Mouse (Mus musculus) embryonic fibroblast, embryonic 13.5 days (primary cell): ENCODE data around the gene Nek4. TPM values are rescaled to one million over a fixed set of nuclear protein-coding genes. Genes with fewer than 3 reads are reported as not detected.

ENCODE experiments used
- H3K27ac ChIP-seq: 2 replicates; pipeline ENCODE4 v1.5.1; 2012; ENCODE audit warnings: low read length, control low read depth, inconsistent platforms; ENCODE audit not compliant: insufficient read depth
- H3K4me1 ChIP-seq: 2 replicates; pipeline ENCODE4 v1.6.1; 2011; ENCODE audit warnings: low read length; ENCODE audit not compliant: control insufficient read depth, insufficient read depth
- H3K4me3 ChIP-seq: 2 replicates; pipeline ENCODE4 v1.5.1; 2011; ENCODE audit warnings: mild to moderate bottlenecking, control low read depth, low read length; ENCODE audit not compliant: insufficient read depth
- CTCF ChIP-seq: IDR thresholded peaks from 2 replicates; pipeline ENCODE4 v1.5.1; 2011; ENCODE audit warnings: mild to moderate bottlenecking, control low read depth, low read length, moderate library complexity, borderline replicate concordance; ENCODE audit not compliant: insufficient read depth
- POLR2A ChIP-seq: IDR thresholded peaks from 2 replicates; pipeline ENCODE4 v1.6.1; 2011; ENCODE audit warnings: low read depth, mild to moderate bottlenecking, control low read depth, low read length, moderate library complexity
- polyA plus RNA-seq: library from polyadenylated mRNA; stranded (reverse); fragments of >200 nt; gene quantifications from 2 replicates; pipeline ENCODE4 v1.2.4, GENCODE M21; 2011; ENCODE audit warnings: low read depth; ENCODE audit not compliant: missing spikeins, insufficient read length

Gene Nek4
- polyA plus RNA-seq = 7.5 and 9.6 TPM in 2 replicates

- TF ChIP-seq CTCF (no peak), POLR2A (peak; percentile 69)
- peak within 1 kb of the TSS; percentile 39; the same call in 1 of the 2 replicates for H3K27ac ChIP-seq
Observed at GRCm38 (mm10) chr14:30951154-30951825, at the start of gene Nek4. Gene Nek4, plus strand, starts transcription at chr14:30951377.

GRCm38 (mm10) chr14:30902628-30903027, 48.5 kb upstream of the Nek4 start:
- no peak overlapping the region for H3K4me3 ChIP-seq
- no peak for TF ChIP-seq POLR2A
- no peak for TF ChIP-seq CTCF
- H3K4me1 ChIP-seq = peaks cover 10% of the 10 kb centered on the region
- H3K27ac ChIP-seq = no peak overlapping the region

More at GRCm38 (mm10) chr14:30951154-30951825, at the start of gene Nek4:
- peaks cover 6% of the 10 kb centered on the region; the same call in 1 of the 2 replicates for H3K4me1 ChIP-seq
- H3K4me3 ChIP-seq = peak within 1 kb of the TSS; percentile 80

DNA sequence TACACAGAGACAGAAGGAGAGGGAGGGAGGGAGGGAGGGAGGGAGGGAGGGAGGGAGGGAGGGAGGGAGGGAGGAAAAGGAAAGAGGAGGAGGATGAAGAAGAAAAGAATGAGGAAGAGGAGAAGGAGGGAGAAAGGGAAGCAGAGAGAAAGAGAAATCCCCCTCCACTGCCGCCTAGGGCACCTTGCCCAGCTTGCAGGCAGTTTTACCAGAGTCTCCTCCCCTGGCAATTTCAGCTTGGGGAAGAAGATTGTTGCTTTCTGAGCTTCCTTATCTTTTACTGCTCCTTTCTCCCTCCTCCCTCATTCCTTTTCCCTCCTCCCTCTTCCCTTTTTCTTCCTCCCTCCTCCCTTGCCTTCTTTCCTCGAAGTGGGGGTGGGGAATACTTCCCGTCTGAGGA, 48.1 kb upstream of the Nek4 start:
- no peak for TF ChIP-seq CTCF
- no peak for TF ChIP-seq POLR2A
- H3K4me1 ChIP-seq = peaks cover 10% of the 10 kb centered on the region
- H3K27ac ChIP-seq = no peak overlapping the region
- H3K4me3 ChIP-seq = no peak overlapping the region

- TF ChIP-seq POLR2A = no peak
- no peak for TF ChIP-seq CTCF
- peaks cover 10% of the 10 kb centered on the region for H3K4me1 ChIP-seq
- no peak overlapping the region for H3K4me3 ChIP-seq
- no peak overlapping the region for H3K27ac ChIP-seq
Observed at GRCm38 (mm10) chr14:30904307-30904706, 46.9 kb upstream of the Nek4 start.

GRCm38 (mm10) chr14:30906001-30906400, 45.2 kb upstream of the Nek4 start:
- Histone ChIP-seq H3K4me3 (no peak overlapping the region), H3K4me1 (peaks cover 10% of the 10 kb centered on the region), H3K27ac (no peak overlapping the region)
- TF ChIP-seq POLR2A (no peak), CTCF (no peak)

- H3K4me1 ChIP-seq = peaks cover 10% of the 10 kb centered on the region
- H3K27ac ChIP-seq = no peak overlapping the region
- no peak overlapping the region for H3K4me3 ChIP-seq
- no peak for TF ChIP-seq CTCF
- no peak for TF ChIP-seq POLR2A
Observed at GRCm38 (mm10) chr14:30907814-30908265, 43.3 kb upstream of the Nek4 start.

DNA sequence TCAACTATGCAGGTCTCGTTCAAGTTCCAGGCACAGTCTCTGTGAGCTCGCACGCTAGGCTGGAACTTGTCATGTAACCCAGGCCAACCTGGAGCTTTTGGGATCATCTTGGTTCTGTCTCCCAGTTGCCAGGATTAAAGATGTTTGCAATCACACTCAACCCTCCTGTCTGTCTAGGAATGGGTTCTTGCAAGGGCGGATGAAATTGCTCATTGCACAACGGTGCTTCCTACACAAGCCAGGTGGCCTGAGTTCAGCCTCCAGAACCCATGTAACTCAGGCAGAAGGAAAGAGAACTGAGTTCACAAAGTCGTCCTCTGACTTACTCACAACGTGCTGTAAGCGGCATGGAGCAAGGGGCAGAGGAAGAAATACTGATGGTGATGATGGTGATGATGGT, 40.0 kb upstream of the Nek4 start:
- TF ChIP-seq POLR2A (no peak), CTCF (no peak)
- Histone ChIP-seq H3K27ac (no peak overlapping the region), H3K4me1 (no peaks in the 10 kb centered on the region), H3K4me3 (no peak overlapping the region)

DNA sequence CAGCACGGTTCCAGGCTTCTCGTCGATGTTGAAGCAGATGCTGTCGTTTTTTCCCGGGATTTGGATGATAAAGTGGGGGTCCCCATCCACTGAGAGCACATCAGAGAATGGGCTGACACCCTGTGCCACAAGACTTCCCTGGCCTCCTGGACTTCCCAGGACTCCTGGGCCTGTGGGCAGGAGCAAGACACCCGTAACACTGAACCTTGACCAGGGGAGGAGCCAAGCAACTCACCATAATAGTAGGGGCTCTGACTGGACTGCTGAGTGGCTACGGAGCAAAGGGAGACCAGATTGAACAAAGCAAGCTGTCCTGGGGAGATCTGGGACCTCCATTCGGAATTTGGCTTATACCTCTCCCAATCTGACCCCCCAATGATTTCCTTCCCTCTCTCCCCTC, 38.5 kb upstream of the Nek4 start:
- Histone ChIP-seq H3K27ac (no peak overlapping the region), H3K4me1 (peaks cover 3% of the 10 kb centered on the region; the same call in 1 of the 2 replicates), H3K4me3 (no peak overlapping the region)
- TF ChIP-seq CTCF = no peak
- TF ChIP-seq POLR2A = no peak

DNA sequence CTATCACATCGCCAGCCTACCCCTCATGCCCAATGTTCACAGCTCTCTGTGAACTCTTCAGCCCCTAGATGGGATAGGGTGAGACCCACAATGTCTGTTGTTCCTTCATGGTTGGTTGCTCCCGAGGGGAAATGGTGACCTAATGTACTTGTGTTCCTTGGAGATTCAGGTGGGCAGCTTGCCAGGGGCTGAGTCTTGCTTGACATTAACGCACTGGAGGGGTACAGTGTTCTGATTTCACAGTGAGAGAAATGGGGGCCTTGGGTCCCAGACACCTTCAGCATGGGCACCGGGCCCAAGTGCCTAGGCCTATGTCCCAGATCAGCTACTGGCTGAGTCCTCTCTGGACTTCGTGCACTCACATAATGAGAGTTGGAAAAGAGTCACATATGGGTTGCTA, 37.8 kb upstream of the Nek4 start:
- Histone ChIP-seq H3K4me1 (peaks cover 3% of the 10 kb centered on the region; the same call in 1 of the 2 replicates), H3K27ac (no peak overlapping the region), H3K4me3 (no peak overlapping the region)
- no peak for TF ChIP-seq POLR2A
- TF ChIP-seq CTCF = no peak

DNA sequence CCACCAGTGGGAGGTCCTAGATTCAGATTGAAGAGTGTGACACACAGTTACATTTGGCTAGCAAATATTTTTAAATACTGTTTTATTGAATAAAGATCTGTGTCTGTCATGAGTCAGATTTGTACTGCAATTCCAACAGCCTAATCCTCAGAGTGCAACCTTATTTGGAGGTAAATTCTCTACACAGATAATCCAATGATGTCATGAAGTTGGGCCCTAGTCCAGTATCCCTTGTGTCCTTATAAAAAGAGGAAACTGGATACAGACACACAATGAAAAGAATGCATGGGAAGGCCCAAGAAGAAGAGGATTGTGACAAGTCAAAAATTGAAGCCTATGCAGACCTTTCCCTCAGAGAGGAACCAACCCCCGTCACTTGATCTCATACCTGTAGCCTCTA, 34.7 kb upstream of the Nek4 start:
- Histone ChIP-seq H3K4me1 (peaks cover 3% of the 10 kb centered on the region; the same call in 1 of the 2 replicates), H3K27ac (peak overlapping the region; percentile 89), H3K4me3 (no peak overlapping the region)
- TF ChIP-seq POLR2A = no peak
- TF ChIP-seq CTCF = no peak

DNA sequence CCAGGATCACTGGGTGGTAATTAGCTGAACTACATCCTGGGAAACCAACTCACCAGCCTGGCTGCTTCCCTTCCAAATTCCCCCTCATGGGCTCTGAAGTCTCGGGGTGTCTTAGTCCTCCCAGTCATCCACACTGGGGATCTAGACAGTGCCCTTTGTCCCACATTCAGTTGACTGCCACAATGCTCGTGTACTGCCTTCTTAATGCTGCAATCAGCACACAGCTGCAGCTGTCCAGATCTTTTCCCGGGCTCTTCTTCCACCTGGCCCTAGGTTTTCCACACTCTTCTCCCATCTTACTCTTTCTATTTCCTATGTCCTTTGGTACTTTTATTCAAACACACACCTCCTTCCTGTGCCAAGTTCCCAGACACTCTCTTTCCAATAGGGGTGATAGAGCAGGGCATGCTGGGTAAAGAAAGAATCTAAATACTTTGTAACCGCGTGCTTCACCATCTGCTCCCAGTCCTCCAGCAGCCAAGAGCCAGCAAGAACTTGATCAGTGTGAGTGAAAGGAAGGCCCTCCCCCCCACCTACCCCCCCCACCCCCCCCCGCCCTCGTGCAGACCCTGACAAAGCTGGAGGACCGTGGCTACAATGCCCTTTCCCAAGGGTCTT, 29.0 kb upstream of the Nek4 start:
- Histone ChIP-seq H3K27ac (no peak overlapping the region), H3K4me3 (no peak overlapping the region), H3K4me1 (no peaks in the 10 kb centered on the region)
- TF ChIP-seq POLR2A (no peak), CTCF (no peak)
